Mouse (Mus musculus) common myeloid progenitor, adult 5-6 weeks (primary cell): ENCODE measurements around the gene Adgrl3. TPM values are rescaled to one million over a fixed set of nuclear protein-coding genes. Genes with fewer than 3 reads are reported as not detected.

Source experiments
- ATAC-seq: replicated peaks from 2 replicates; pipeline ENCODE4 v1.8.0; 2016; ENCODE audit warnings: low read depth, mild to moderate bottlenecking, moderate TSS enrichment, inconsistent platforms; ENCODE audit not compliant: poor library complexity, severe bottlenecking
- total RNA-seq: library from RNA; stranded (forward); fragments of 200-1000, 187-1606 nt; gene quantifications from 2 replicates; pipeline ENCODE4 v1.2.3, GENCODE M21; 2017

Adgrl3 gene
- total RNA-seq, 1 experiment from 2014 or later: not detected

DNA sequence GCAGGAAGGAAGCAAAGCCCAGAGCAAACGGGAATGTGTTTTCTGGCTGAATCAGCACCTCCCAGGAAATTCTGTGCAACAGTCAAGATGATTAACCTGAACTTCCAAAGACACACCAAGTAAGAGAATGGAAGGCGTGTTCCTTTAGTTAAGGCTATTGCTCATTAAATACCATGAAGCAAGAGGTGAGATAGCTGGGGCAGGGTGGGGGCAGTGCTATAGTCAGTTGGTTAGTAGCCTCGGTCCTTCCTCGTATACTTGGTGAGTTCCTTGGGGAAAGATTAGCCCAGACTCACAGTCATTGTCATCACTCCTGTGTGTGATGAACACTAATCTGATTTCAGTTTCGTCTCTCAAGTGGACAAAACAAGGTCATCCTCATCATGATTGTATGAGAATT is 53.0 kb downstream of the Adgrl3 start:
- no peak for ATAC-seq

GRCm38 (mm10) chr5:81073875-81074274 is 53.9 kb downstream of the Adgrl3 start:
- ATAC-seq: no peak

DNA sequence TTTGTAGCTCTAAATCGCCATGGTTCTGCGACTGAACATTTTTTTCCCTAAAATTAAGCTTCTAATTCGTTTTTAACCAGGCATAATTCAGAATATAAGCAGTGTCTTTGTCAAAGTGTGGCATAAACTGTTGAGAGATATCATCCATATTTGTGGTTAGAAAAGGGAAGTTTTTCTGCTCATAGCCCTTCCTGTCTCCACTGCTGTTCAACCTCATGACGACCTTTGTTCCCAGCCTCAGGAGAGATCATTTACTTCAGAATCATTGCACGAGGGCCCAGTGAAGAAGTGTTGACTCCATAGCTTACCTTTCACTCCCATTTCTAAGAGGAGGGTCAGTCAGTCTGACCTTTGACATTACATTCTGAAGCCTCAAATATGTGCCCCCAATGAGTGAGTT is 56.4 kb downstream of the Adgrl3 start:
- peak; percentile 91 for ATAC-seq

GRCm38 (mm10) chr5:81077031-81077430 is 57.1 kb downstream of the Adgrl3 start:
- ATAC-seq: peak; percentile 28

GRCm38 (mm10) chr5:81077990-81078389 is 58.1 kb downstream of the Adgrl3 start:
- ATAC-seq: peak; percentile 77

GRCm38 (mm10) chr5:81083698-81084360 is 63.9 kb downstream of the Adgrl3 start:
- ATAC-seq: no peak

GRCm38 (mm10) chr5:81085152-81085551 is 65.2 kb downstream of the Adgrl3 start:
- no peak for ATAC-seq

GRCm38 (mm10) chr5:81088667-81089066 is 68.7 kb downstream of the Adgrl3 start:
- ATAC-seq: no peak

DNA sequence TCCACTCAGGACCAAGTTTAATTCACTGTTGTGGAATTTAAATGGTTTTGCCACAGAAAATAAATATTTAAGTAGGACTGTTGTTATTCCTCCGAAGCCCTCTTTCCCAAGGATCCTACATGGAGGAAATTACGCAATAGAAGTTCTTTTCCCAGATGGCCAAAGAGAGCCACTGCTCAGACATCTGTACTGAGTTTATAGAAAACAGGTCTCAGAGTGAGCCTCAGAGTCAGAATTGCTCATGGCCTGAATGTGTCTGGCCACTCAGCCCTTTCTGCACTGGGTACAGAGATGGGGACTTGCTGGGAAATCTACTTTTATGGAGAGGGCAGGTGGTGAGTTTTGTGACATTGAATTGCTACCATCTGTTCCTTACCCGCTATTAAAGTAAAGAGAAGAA is 74.7 kb downstream of the Adgrl3 start:
- no peak for ATAC-seq

GRCm38 (mm10) chr5:81097131-81097530 is 77.2 kb downstream of the Adgrl3 start:
- ATAC-seq: no peak

DNA sequence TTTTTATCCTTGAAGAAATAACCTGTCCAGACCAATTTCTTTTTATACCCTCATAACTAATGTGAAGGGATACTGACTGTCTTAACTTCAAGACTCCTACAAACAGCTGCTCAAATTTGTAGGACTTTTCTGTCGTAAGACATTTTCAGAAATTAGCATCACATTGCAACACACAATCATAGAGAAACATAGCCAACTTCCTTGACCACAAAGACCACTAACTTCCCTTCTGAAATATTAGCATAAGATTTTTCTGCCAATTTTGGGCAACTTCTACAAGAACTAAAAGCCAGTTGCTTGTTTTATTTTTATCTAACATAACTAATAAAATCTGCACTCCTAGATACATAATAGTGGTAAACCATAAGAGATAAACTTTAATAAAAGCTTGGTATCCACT is 87.5 kb downstream of the Adgrl3 start:
- peak; percentile 95 for ATAC-seq

DNA sequence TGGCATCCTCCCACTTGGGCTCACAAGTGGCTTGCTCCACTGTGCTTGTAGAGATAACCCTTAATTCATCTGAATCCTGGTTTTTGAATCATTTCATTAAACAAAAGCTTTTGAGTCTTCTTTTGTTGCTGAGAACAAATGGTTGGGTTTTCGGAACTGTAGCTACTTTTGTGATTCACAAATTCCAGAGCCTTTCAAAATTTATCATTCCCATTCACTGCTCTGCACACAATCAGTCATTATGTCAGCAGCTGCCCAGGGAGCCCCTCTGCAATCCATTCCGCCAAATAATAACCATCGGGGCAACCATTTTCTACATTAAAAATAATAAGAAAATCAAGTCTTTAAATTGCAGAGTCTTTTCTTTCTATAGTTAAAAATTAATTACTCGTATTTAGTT is 104.5 kb downstream of the Adgrl3 start:
- ATAC-seq: no peak

DNA sequence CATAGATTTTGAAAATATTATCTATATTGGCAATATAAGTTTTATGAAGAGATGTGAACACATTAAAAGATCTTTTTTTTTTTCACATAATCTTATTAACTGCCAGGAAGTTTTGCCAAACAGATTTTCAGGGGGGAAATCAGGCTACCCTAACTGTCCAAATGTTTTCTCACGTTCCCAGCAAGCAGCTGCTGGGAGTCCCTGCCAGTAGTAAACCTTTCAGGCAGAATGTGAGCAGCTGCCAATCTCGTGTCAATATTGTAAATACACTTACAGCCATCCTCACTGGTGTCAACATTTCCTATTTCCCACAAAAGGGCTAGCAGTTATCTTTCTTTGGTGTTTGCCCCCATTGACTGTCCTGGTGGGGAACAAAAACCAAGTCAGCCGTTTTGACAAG is 107.7 kb downstream of the Adgrl3 start:
- ATAC-seq: no peak

DNA sequence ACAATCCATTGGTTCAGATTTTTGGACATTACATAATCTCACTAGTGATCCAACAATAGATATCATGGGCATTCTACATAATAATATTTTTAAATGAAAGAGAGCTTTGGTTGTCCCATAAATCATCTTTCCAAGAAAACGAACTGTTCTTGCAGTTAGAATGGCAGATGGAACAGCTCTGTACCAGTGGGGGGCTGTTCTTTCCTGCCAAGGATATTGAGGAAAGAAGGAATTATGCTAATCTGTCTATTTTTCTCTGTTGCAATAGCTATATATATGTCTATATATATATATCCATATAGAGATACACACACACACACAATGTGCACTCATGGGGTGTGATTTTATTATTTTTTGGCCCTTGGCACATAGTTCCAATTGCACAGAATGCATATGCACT is 116.5 kb downstream of the Adgrl3 start:
- no peak for ATAC-seq

GRCm38 (mm10) chr5:81155791-81156190 is 135.9 kb downstream of the Adgrl3 start:
- no peak for ATAC-seq

- no peak for ATAC-seq
Observed at GRCm38 (mm10) chr5:81156281-81156680, 136.3 kb downstream of the Adgrl3 start.

GRCm38 (mm10) chr5:81156796-81157195 is 136.9 kb downstream of the Adgrl3 start:
- 0 out of 2 replicates have a peak, but pooled peaks have one; percentile 22 for ATAC-seq

DNA sequence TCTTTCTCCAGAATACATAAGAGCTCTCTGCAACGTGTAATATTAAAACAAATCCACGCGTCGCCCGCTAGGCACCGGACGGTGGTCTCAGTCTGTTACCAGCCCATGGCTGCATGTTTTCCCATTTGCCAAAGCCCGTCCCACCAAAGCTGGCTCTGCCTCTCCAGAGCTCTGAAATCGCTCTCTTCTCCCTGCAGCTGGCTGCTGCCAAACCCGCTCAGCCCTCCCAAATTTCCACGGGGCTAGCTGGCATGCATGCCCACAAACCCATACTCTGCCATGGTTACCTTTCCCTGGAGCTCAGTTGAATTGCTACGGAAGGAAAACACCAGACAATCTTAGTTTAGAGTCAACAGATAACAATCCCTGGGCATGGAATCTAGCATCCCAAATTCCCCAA is 139.1 kb downstream of the Adgrl3 start:
- ATAC-seq: no peak

DNA sequence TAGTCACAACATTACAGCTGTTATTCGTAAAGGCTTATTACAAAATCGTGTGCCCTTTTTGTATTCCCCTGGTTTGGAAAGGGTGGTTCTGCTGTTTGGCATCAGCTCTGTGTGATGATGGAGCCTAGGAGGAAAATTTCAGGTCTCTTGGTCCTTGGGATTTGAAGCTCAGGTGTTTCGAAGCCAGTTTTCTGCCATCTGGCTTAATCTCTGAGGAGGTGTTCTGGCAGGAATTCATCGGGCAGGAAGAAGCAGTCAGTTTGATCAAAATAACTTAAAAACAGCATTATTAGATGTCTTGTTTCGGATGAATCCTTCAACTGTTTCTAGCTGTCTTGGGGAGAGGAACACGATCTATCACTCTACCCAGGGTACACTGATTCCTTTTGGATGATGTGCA is 140.5 kb downstream of the Adgrl3 start:
- ATAC-seq: no peak

GRCm38 (mm10) chr5:81188871-81189485 is 169.0 kb downstream of the Adgrl3 start:
- no peak for ATAC-seq

GRCm38 (mm10) chr5:81200354-81200753 is 180.4 kb downstream of the Adgrl3 start:
- ATAC-seq: no peak

GRCm38 (mm10) chr5:81201885-81202284 is 181.9 kb downstream of the Adgrl3 start:
- ATAC-seq: no peak
